Mouse (Mus musculus) cerebellum, adult 2 months (tissue): Measurements from ENCODE around the gene Slc35e3.

Experiments
- CTCF ChIP-seq: fragments of 200-500 bp; IDR thresholded peaks from 2 replicates; pipeline ENCODE4 v1.5.1; 2011; ENCODE audit warnings: low read depth, mild to moderate bottlenecking, control low read depth, low read length, moderate library complexity, borderline replicate concordance; ENCODE audit not compliant: insufficient read depth
- POLR2A ChIP-seq: fragments of 200-500 bp; IDR thresholded peaks from 2 replicates; pipeline ENCODE4 v1.6.1; 2011; ENCODE audit warnings: low read length, control low read depth, borderline replicate concordance; ENCODE audit not compliant: insufficient read depth

GRCm38 (mm10) chr10:117687577-117687976 lies 58.6 kb downstream of the Slc35e3 start:
- no peak for TF ChIP-seq CTCF
- TF ChIP-seq POLR2A = no peak
